Mouse (Mus musculus): Measurements from ENCODE around the gene Sptssa. TPM values are rescaled to one million over a fixed set of nuclear protein-coding genes. Genes with fewer than 3 reads are reported as not detected.

The Sptssa gene
- total and polyA plus RNA-seq, 3 experiments: 34.0 to 125 (median 66.7) TPM

DNA sequence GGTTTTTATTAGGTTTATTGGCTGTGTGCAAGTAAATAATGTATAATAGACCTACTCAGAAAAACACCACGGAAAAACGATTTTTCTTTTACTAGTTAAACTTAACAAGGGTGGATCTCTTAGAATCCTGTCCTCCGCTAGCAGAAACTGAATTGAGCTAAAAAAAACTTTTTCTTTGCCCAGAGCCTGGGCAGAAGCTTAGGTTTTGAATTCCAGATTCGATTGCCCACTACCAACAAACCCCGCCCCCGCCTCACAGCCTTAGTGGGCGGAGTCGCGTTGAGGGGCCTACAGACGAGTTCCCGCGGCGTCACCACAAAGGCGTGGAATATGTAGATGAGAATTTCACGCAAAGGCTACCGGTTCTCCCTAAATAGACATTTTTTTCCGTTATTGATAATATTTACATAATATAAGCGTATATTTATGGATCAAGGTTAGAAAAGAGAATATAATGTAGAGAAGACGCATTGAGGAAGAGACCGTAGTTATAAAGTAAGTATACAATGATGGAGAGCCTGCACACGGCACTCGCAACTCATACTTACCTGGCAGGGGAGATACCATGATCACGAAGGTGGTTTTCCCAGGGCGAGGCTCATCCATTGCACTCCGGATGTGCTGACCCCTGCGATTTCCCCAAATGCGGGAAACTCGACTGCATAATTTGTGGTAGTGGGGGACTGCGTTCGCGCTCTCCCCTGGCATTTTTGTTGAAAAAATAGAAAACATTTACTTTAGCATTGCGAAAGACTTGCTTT, 40.0 kb upstream of the Sptssa start:
- peak overlapping the region; percentile 55; the same call in 1 of the 2 replicates for H3K4me2 ChIP-seq (ENCODE audit: insufficient read depth, low read depth, poor library complexity, severe bottlenecking)
- peaks cover 7% of the 10 kb centered on the region for H3K27me3 ChIP-seq (replicated peaks)
- in situ Hi-C loops (cut with MboI; ENCODE audit: low pct_ligation_motif_present, low pct_unique_long_range_greater_than_20kb, low sequenced_read_pairs): no loop called here
- peaks cover 21% of the 10 kb centered on the region for H3K79me2 ChIP-seq (replicated peaks; ENCODE audit: control insufficient read depth, extremely low read depth, insufficient read depth, poor library complexity, severe bottlenecking)
- H3K36me3 ChIP-seq (replicated peaks in 1 of 2; ENCODE audit: control insufficient read depth in 1 of 2, insufficient read depth in 1 of 2, low read length in 1 of 2): peaks cover 9 to 17% of the 10 kb centered on the region in 2 experiments
- H3K9ac ChIP-seq (ENCODE audit: insufficient read depth, low read depth): peak overlapping the region; percentile 85
- peak; percentile 95 for DNase-seq (ENCODE audit: extremely low read depth)
- peak overlapping the region; percentile 82; the same call in 1 of the 2 replicates for H3K27ac ChIP-seq (ENCODE audit: insufficient read depth, low read depth)
- dilution Hi-C loops (cut with MboI; ENCODE audit: extremely low pct_ligation_motif_present, extremely low pct_unique_long_range_greater_than_20kb, low sequenced_read_pairs): no loop called here
- peak overlapping the region; percentile 68 to 79 (median 76) for H3K4me3 ChIP-seq (replicated peaks in 1 of 3; ENCODE audit: low read depth in 2 of 3, low read length in 2 of 3, poor library complexity in 1 of 3)
- TF ChIP-seq MAX (IDR thresholded peaks at IDR 0.05; ENCODE audit: low read length) (peak; percentile 35; the same call in 1 of the 2 replicates), TBP (conservative IDR thresholded peaks at IDR 0.05; ENCODE audit: low read depth, low read length) (peak; percentile 99), USF2 (conservative IDR thresholded peaks at IDR 0.05; ENCODE audit: low read depth, low read length) (peak; percentile 39; the same call in 1 of the 2 replicates), CHD1 (IDR thresholded peaks at IDR 0.05; ENCODE audit: low read depth, low read length) (peak; percentile 94), RAD21 (IDR thresholded peaks at IDR 0.05; ENCODE audit: low read depth, low read length) (no peak), GABPA (IDR thresholded peaks at IDR 0.05; ENCODE audit: insufficient replicate concordance, low read depth, low read length) (no peak; the same call in 1 of the 2 replicates), BHLHE40 (IDR thresholded peaks at IDR 0.05; ENCODE audit: low read depth, low read length) (peak; percentile 57), POLR2A (IDR thresholded peaks at IDR 0.05; ENCODE audit: low read depth, low read length) (peak; percentile 99), MEF2A (IDR thresholded peaks at IDR 0.05; ENCODE audit: borderline replicate concordance, low read depth, low read length) (peak; percentile 80), JUN (IDR thresholded peaks at IDR 0.05; ENCODE audit: insufficient read depth, low read depth, low read length) (no peak), ZC3H11A (IDR thresholded peaks at IDR 0.05; ENCODE audit: low read depth, low read length) (no peak), ZMIZ1 (IDR thresholded peaks at IDR 0.05; ENCODE audit: low read depth, low read length) (peak; percentile 100), NRF1 (IDR thresholded peaks at IDR 0.05; ENCODE audit: low read depth, low read length) (peak; percentile 55; the same call in 1 of the 2 replicates), PAX5 (IDR thresholded peaks at IDR 0.05; ENCODE audit: low read length) (no peak), MXI1 (IDR thresholded peaks at IDR 0.05; ENCODE audit: low read depth, low read length) (no peak; the same call in 1 of the 2 replicates), SMC3 (IDR thresholded peaks at IDR 0.05; ENCODE audit: low read depth, low read length) (no peak), IRF4 (IDR thresholded peaks at IDR 0.05; ENCODE audit: low read depth, low read length) (peak; percentile 77), MYC (IDR thresholded peaks at IDR 0.05; ENCODE audit: low read depth, low read length) (peak; percentile 60; the same call in 1 of the 2 replicates), MAZ (IDR thresholded peaks at IDR 0.05; ENCODE audit: low read depth, low read length) (peak; percentile 96), KAT2A (IDR thresholded peaks at IDR 0.05; ENCODE audit: insufficient replicate concordance, low read length) (no peak), TCF12 (IDR thresholded peaks at IDR 0.05; ENCODE audit: low read depth, low read length) (peak; percentile 95), ETS1 (conservative IDR thresholded peaks at IDR 0.05; ENCODE audit: low read depth, low read length) (peak; percentile 97), UBTF (IDR thresholded peaks at IDR 0.05; ENCODE audit: low read depth, low read length) (no peak), ZNF384 (IDR thresholded peaks at IDR 0.05; ENCODE audit: low read depth, low read length) (peak; percentile 85), POLR2AphosphoS2 (IDR thresholded peaks at IDR 0.05; ENCODE audit: low read depth, low read length) (peak; percentile 100), SIN3A (IDR thresholded peaks at IDR 0.05; ENCODE audit: low read length) (peak; percentile 94; the same call in 1 of the 2 replicates), ELF1 (IDR thresholded peaks at IDR 0.05; ENCODE audit: low read depth, low read length) (peak; percentile 75), EP300 (IDR thresholded peaks at IDR 0.05; ENCODE audit: low read length) (0 out of 2 replicates have a peak, but pooled peaks have one; percentile 28), CTCF (conservative IDR thresholded peaks at IDR 0.05 in 1 of 2, IDR thresholded peaks at IDR 0.05 in 1 of 2; ENCODE audit: low read depth in 2 of 2, low read length in 2 of 2) (no peak), USF1 (IDR thresholded peaks at IDR 0.05; ENCODE audit: low read depth, low read length) (no peak), MAFK (IDR thresholded peaks at IDR 0.05; ENCODE audit: insufficient replicate concordance, low read length) (peak; percentile 84), RCOR1 (conservative IDR thresholded peaks at IDR 0.05; ENCODE audit: low read depth, low read length) (peak; percentile 95), E2F4 (IDR thresholded peaks at IDR 0.05; ENCODE audit: insufficient replicate concordance, low read depth, low read length) (peak; percentile 89; the same call in 1 of the 2 replicates), ZKSCAN1 (IDR thresholded peaks at IDR 0.05; ENCODE audit: borderline replicate concordance, low read depth, low read length) (no peak), CHD2 (IDR thresholded peaks at IDR 0.05; ENCODE audit: low read length) (peak; percentile 79), JUND (conservative IDR thresholded peaks at IDR 0.05; ENCODE audit: low read depth, low read length) (peak; percentile 67; the same call in 1 of the 2 replicates), HCFC1 (IDR thresholded peaks at IDR 0.05; ENCODE audit: low read depth, low read length) (peak; percentile 77), NELFE (IDR thresholded peaks at IDR 0.05; ENCODE audit: low read depth, low read length) (peak; percentile 87)
- no peaks in the 10 kb centered on the region for H3K9me3 ChIP-seq (replicated peaks; ENCODE audit: low read length)
- H3K4me1 ChIP-seq (ENCODE audit: control insufficient read depth in 1 of 2, insufficient read depth in 2 of 2): peaks cover 3 to 21% of the 10 kb centered on the region in 2 experiments

Measured in CH12.LX (cell line).